Mouse (Mus musculus): Measurements from ENCODE around the gene Gnat3. TPM values are rescaled to one million over a fixed set of nuclear protein-coding genes. Genes with fewer than 3 reads are reported as not detected.

Gene Gnat3
- polyA plus RNA-seq, 1 experiment from 2014 or later, result not detected

- no peak overlapping the region for H3K27ac ChIP-seq (ENCODE audit: low read depth, low read length)
- H3K4me3 ChIP-seq (ENCODE audit: low read depth, low read length), result no peak overlapping the region
- 65% methylated on average over 1 of the region's 1 CpGs for WGBS
- no peak for TF ChIP-seq CTCF (IDR thresholded peaks at IDR 0.05; ENCODE audit: low read depth)
- H3K36me3 ChIP-seq (ENCODE audit: control insufficient read depth, insufficient read depth), result no peaks in the 10 kb centered on the region
- ATAC-seq, result no peak
- no peak overlapping the region for H3K9ac ChIP-seq (ENCODE audit: low read depth, low read length)
- no peak overlapping the region for H3K4me2 ChIP-seq (replicated peaks; ENCODE audit: low read depth)
- no peaks in the 10 kb centered on the region for H3K27me3 ChIP-seq (replicated peaks; ENCODE audit: control insufficient read depth, insufficient read depth, low read length)
- H3K9me3 ChIP-seq (ENCODE audit: control insufficient read depth), result no peaks in the 10 kb centered on the region
- H3K4me1 ChIP-seq (replicated peaks; ENCODE audit: control insufficient read depth, insufficient read depth, low read length), result no peaks in the 10 kb centered on the region
Observed at GRCm38 (mm10) chr5:17934501-17934900, 27.8 kb upstream of the Gnat3 start.

- no peaks in the 10 kb centered on the region for H3K36me3 ChIP-seq (ENCODE audit: control insufficient read depth, insufficient read depth)
- WGBS, result 59% methylated on average over 1 of the region's 1 CpGs
- no peak overlapping the region for H3K27ac ChIP-seq (ENCODE audit: low read depth, low read length)
- H3K9ac ChIP-seq (ENCODE audit: low read depth, low read length), result no peak overlapping the region
- H3K4me2 ChIP-seq (replicated peaks; ENCODE audit: low read depth), result no peak overlapping the region
- H3K4me1 ChIP-seq (replicated peaks; ENCODE audit: control insufficient read depth, insufficient read depth, low read length), result no peaks in the 10 kb centered on the region
- no peaks in the 10 kb centered on the region for H3K9me3 ChIP-seq (ENCODE audit: control insufficient read depth)
- H3K27me3 ChIP-seq (replicated peaks; ENCODE audit: control insufficient read depth, insufficient read depth, low read length), result no peaks in the 10 kb centered on the region
- no peak overlapping the region for H3K4me3 ChIP-seq (ENCODE audit: low read depth, low read length)
- no peak for TF ChIP-seq CTCF (IDR thresholded peaks at IDR 0.05; ENCODE audit: low read depth)
- ATAC-seq, result no peak
Observed at GRCm38 (mm10) chr5:17938170-17938939, 24.0 kb upstream of the Gnat3 start.

GRCm38 (mm10) chr5:17956468-17956867 is 5.9 kb upstream of the Gnat3 start:
- 72% methylated on average over 1 of the region's 1 CpGs for WGBS
- H3K9ac ChIP-seq (ENCODE audit: low read depth, low read length), result no peak overlapping the region
- no peak overlapping the region for H3K27ac ChIP-seq (ENCODE audit: low read depth, low read length)
- no peaks in the 10 kb centered on the region for H3K36me3 ChIP-seq (ENCODE audit: control insufficient read depth, insufficient read depth)
- no peak overlapping the region for H3K4me2 ChIP-seq (replicated peaks; ENCODE audit: low read depth)
- H3K27me3 ChIP-seq (replicated peaks; ENCODE audit: control insufficient read depth, insufficient read depth, low read length), result no peaks in the 10 kb centered on the region
- H3K4me1 ChIP-seq (replicated peaks; ENCODE audit: control insufficient read depth, insufficient read depth, low read length), result no peaks in the 10 kb centered on the region
- no peaks in the 10 kb centered on the region for H3K9me3 ChIP-seq (ENCODE audit: control insufficient read depth)
- no peak overlapping the region for H3K4me3 ChIP-seq (ENCODE audit: low read depth, low read length)
- no peak for ATAC-seq
- no peak for TF ChIP-seq CTCF (IDR thresholded peaks at IDR 0.05; ENCODE audit: low read depth)

- Histone ChIP-seq H3K4me1 (replicated peaks; ENCODE audit: control insufficient read depth, insufficient read depth, low read length) (no peaks in the 10 kb centered on the region; the same call in 1 of the 2 replicates), H3K9ac (ENCODE audit: low read depth, low read length) (no peak overlapping the region), H3K27me3 (replicated peaks; ENCODE audit: control insufficient read depth, insufficient read depth, low read length) (no peaks in the 10 kb centered on the region), H3K36me3 (ENCODE audit: control insufficient read depth, insufficient read depth) (no peaks in the 10 kb centered on the region), H3K27ac (ENCODE audit: low read depth, low read length) (no peak overlapping the region), H3K9me3 (ENCODE audit: control insufficient read depth) (no peaks in the 10 kb centered on the region), H3K4me3 (ENCODE audit: low read depth, low read length) (no peak overlapping the region), H3K4me2 (replicated peaks; ENCODE audit: low read depth) (no peak overlapping the region)
- TF ChIP-seq CTCF (IDR thresholded peaks at IDR 0.05; ENCODE audit: low read depth), result no peak
- no peak for ATAC-seq
- WGBS, result 60% methylated on average over 13 of the region's 13 CpGs
Observed at GRCm38 (mm10) chr5:17969704-17970390, 7.5 kb downstream of the Gnat3 start.

GRCm38 (mm10) chr5:17970391-17970730 is 8.0 kb downstream of the Gnat3 start:
- ATAC-seq, result no peak
- TF ChIP-seq CTCF (IDR thresholded peaks at IDR 0.05; ENCODE audit: low read depth), result no peak
- Histone ChIP-seq H3K9me3 (ENCODE audit: control insufficient read depth) (no peaks in the 10 kb centered on the region), H3K9ac (ENCODE audit: low read depth, low read length) (no peak overlapping the region), H3K4me3 (ENCODE audit: low read depth, low read length) (no peak overlapping the region), H3K27me3 (replicated peaks; ENCODE audit: control insufficient read depth, insufficient read depth, low read length) (no peaks in the 10 kb centered on the region), H3K27ac (ENCODE audit: low read depth, low read length) (no peak overlapping the region), H3K36me3 (ENCODE audit: control insufficient read depth, insufficient read depth) (no peaks in the 10 kb centered on the region), H3K4me2 (replicated peaks; ENCODE audit: low read depth) (no peak overlapping the region), H3K4me1 (replicated peaks; ENCODE audit: control insufficient read depth, insufficient read depth, low read length) (no peaks in the 10 kb centered on the region; the same call in 1 of the 2 replicates)
- 86% methylated on average over 3 of the region's 3 CpGs for WGBS

- no peaks in the 10 kb centered on the region for H3K4me1 ChIP-seq (replicated peaks; ENCODE audit: control insufficient read depth, insufficient read depth, low read length)
- ATAC-seq, result no peak
- whole genome bisulfite sequencing, result 30% methylated on average over 5 of the region's 5 CpGs
Observed at GRCm38 (mm10) chr5:17980501-17981121, 18.3 kb downstream of the Gnat3 start.

More at GRCm38 (mm10) chr5:17980501-17981121, 18.3 kb downstream of the Gnat3 start:
- Histone ChIP-seq H3K4me2 (replicated peaks; ENCODE audit: low read depth) (no peak overlapping the region), H3K9ac (ENCODE audit: low read depth, low read length) (no peak overlapping the region), H3K27me3 (replicated peaks; ENCODE audit: control insufficient read depth, insufficient read depth, low read length) (no peaks in the 10 kb centered on the region), H3K36me3 (ENCODE audit: control insufficient read depth, insufficient read depth) (no peaks in the 10 kb centered on the region), H3K27ac (ENCODE audit: low read depth, low read length) (no peak overlapping the region), H3K9me3 (ENCODE audit: control insufficient read depth) (no peaks in the 10 kb centered on the region), H3K4me3 (ENCODE audit: low read depth, low read length) (no peak overlapping the region)
- no peak for TF ChIP-seq CTCF (IDR thresholded peaks at IDR 0.05; ENCODE audit: low read depth)
